Mouse (Mus musculus): ENCODE data around the gene Trim25.

DNA sequence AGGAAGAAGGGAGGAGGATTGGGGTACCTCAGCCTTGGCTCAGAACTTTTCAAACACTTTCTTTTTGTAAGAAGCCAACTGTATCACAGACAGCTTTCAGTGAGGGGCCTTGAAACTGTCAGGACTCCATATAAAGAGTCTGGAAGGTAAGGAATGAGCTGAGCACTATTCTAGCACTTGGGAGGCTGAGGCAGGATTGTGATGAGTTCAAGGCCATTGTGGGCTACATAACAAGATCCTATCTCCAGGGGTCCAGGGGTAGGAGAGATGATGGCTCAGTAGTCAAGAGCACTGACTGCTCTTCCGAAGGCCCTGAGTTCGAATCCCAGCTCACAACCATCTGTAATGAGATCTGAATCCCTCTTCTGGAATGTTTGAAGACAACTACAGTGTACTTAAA is 47.6 kb upstream of the Trim25 start:
- TF ChIP-seq POLR2A (IDR thresholded peaks at IDR 0.05; ENCODE audit: control insufficient read depth, extremely low read depth, insufficient read depth, low read length, poor library complexity) (no peak), CTCF (IDR thresholded peaks at IDR 0.05; ENCODE audit: borderline replicate concordance, control insufficient read depth, extremely low read depth, insufficient read depth, low read length, poor library complexity) (no peak)
